8 mouse cellular contexts compared by ENCODE assay signal in genomic region chr10:127514111-127514698, GRCm38 (mm10). TPM values are rescaled to one million over a fixed set of nuclear protein-coding genes. Genes with fewer than 3 reads are reported as not detected.
DNase-seq lines count a peak whose midpoint lies in the region; ATAC-seq and TF ChIP-seq lines count a peak whose summit lies in the region.
"Had no signal": no experiment of that assay in that cellular context is flagged by ENCODE, and none has a peak within 500 bp of the region (broad histone marks: within the 10 kb centered on the region; RNA-seq: fewer than 3 reads in every experiment).

No protein-coding gene starts in this region.

- H3K4me1 ChIP-seq in lung, embryonic 14.5 days (ENCODE audit: insufficient read depth): peaks cover 14% of the 10 kb centered on the region
- H3K4me1 ChIP-seq in forebrain, embryonic 15.5 days: peaks cover 55% of the 10 kb centered on the region
- H3K4me1 ChIP-seq in limb, embryonic 13.5 days: peaks cover 78% of the 10 kb centered on the region
- H3K4me1 ChIP-seq in stomach, embryonic 15.5 days: peaks cover 73% of the 10 kb centered on the region

- H3K9ac ChIP-seq in lung, embryonic 14.5 days: no peak overlapping the region
- no peak overlapping the region for H3K9ac ChIP-seq in forebrain, embryonic 15.5 days (replicated peaks)
- no peak overlapping the region for H3K9ac ChIP-seq in limb, embryonic 13.5 days
- H3K9ac ChIP-seq in stomach, embryonic 15.5 days: no peak overlapping the region

- no peak for ATAC-seq in lung, embryonic 14.5 days (ENCODE audit: insufficient read depth)
- no peak for ATAC-seq in forebrain, embryonic 15.5 days (replicated peaks)
- ATAC-seq in limb, embryonic 13.5 days (ENCODE audit: low FRiP score, low read depth): no peak
- no peak for ATAC-seq in stomach, embryonic 15.5 days (ENCODE audit: insufficient read depth, low FRiP score, low read depth)

- H3K27ac ChIP-seq in lung, embryonic 14.5 days (ENCODE audit: low read depth): no peak overlapping the region
- no peak overlapping the region for H3K27ac ChIP-seq in forebrain, embryonic 15.5 days (replicated peaks)
- no peak overlapping the region; the same call in 1 of the 2 replicates for H3K27ac ChIP-seq in limb, embryonic 13.5 days
- peak overlapping the region; percentile 2; the same call in 1 of the 2 replicates for H3K27ac ChIP-seq in stomach, embryonic 15.5 days

- WGBS in lung, embryonic 14.5 days: 17% methylated on average over 13 of the region's 13 CpGs
- 12% methylated on average over 13 of the region's 13 CpGs for WGBS in forebrain, embryonic 15.5 days
- 14% methylated on average over 13 of the region's 13 CpGs for WGBS in limb, embryonic 13.5 days
- 19% methylated on average over 13 of the region's 13 CpGs for WGBS in stomach, embryonic 15.5 days

- H3K4me2 ChIP-seq in lung, embryonic 14.5 days: peak overlapping the region; percentile 84
- H3K4me2 ChIP-seq in forebrain, embryonic 15.5 days (replicated peaks): peak overlapping the region; percentile 95
- peak overlapping the region; percentile 84 for H3K4me2 ChIP-seq in limb, embryonic 13.5 days (replicated peaks)
- peak overlapping the region; percentile 94 for H3K4me2 ChIP-seq in stomach, embryonic 15.5 days

- H3K9me3 ChIP-seq in lung, embryonic 14.5 days (ENCODE audit: low read depth, low read length): no peaks in the 10 kb centered on the region
- H3K9me3 ChIP-seq in forebrain, embryonic 15.5 days: no peaks in the 10 kb centered on the region
- H3K9me3 ChIP-seq in limb, embryonic 13.5 days: no peaks in the 10 kb centered on the region
- no peaks in the 10 kb centered on the region for H3K9me3 ChIP-seq in stomach, embryonic 15.5 days

- DNase-seq in lung, embryonic 14.5 days: no peak
- DNase-seq in lung, postnatal 25 days (ENCODE audit: low spot score): no peak
- DNase-seq in cerebellum, adult 9-10 months: no peak
- DNase-seq in ovary, postnatal 36 days (ENCODE audit: low spot score): no peak
- DNase-seq: kidney, adult 9 months had no signal

- H3K4me3 ChIP-seq in lung, embryonic 14.5 days (ENCODE audit: low read depth, low read length): no peak overlapping the region
- no peak overlapping the region for H3K4me3 ChIP-seq in forebrain, embryonic 15.5 days
- H3K4me3 ChIP-seq in limb, embryonic 13.5 days: no peak overlapping the region
- H3K4me3 ChIP-seq in stomach, embryonic 15.5 days (replicated peaks): peak overlapping the region; percentile 14; the same call in 1 of the 2 replicates

- H3K36me3 ChIP-seq in lung, embryonic 14.5 days (ENCODE audit: insufficient read depth): peaks cover 21% of the 10 kb centered on the region
- H3K36me3 ChIP-seq in forebrain, embryonic 15.5 days: peaks cover 11% of the 10 kb centered on the region
- H3K36me3 ChIP-seq in limb, embryonic 13.5 days: peaks cover 22% of the 10 kb centered on the region
- H3K36me3 ChIP-seq in stomach, embryonic 15.5 days: peaks cover 12% of the 10 kb centered on the region

- peaks cover 69% of the 10 kb centered on the region for H3K27me3 ChIP-seq in lung, embryonic 14.5 days (ENCODE audit: insufficient read depth, low read length)
- peaks cover 15% of the 10 kb centered on the region; the same call in 1 of the 2 replicates for H3K27me3 ChIP-seq in forebrain, embryonic 15.5 days
- H3K27me3 ChIP-seq in limb, embryonic 13.5 days: peaks cover 88% of the 10 kb centered on the region
- peaks cover 50% of the 10 kb centered on the region for H3K27me3 ChIP-seq in stomach, embryonic 15.5 days (replicated peaks)

- TF ChIP-seq CTCF in lung, embryonic 14.5 days (IDR thresholded peaks at IDR 0.05; ENCODE audit: low read depth): no peak

RNA-seq across cellular contexts. Expression of gene Ndufa4l2, which starts 0.6 kb away (rescaled TPM):
- 36.4 and 44.9 TPM in 2 replicates for polyA plus RNA-seq in lung, embryonic 14.5 days (2014; fragmentation: Nextera tagmentation; extraction: Ambion mirVana)
- polyA plus RNA-seq in forebrain, embryonic 15.5 days (2015; fragmentation: Nextera tagmentation; extraction: Ambion mirVana): 17.1 and 18.0 TPM in 2 replicates
- 8.7 and 10.1 TPM in 2 replicates for polyA plus RNA-seq in limb, embryonic 13.5 days (2015; fragmentation: Nextera tagmentation; extraction: Ambion mirVana)
- polyA plus RNA-seq in stomach, embryonic 15.5 days (2015; fragmentation: Nextera tagmentation; extraction: Ambion mirVana): 92.8 and 117 TPM in 2 replicates

RNA-seq across cellular contexts. Expression of gene Shmt2, which starts 8.0 kb away (rescaled TPM):
- 99.6 and 101 TPM in 2 replicates for polyA plus RNA-seq in lung, embryonic 14.5 days (2014; fragmentation: Nextera tagmentation; extraction: Ambion mirVana)
- polyA plus RNA-seq in forebrain, embryonic 15.5 days (2015; fragmentation: Nextera tagmentation; extraction: Ambion mirVana): 75.2 and 78.5 TPM in 2 replicates
- 97.4 and 98.1 TPM in 2 replicates for polyA plus RNA-seq in limb, embryonic 13.5 days (2015; fragmentation: Nextera tagmentation; extraction: Ambion mirVana)
- 142 and 144 TPM in 2 replicates for polyA plus RNA-seq in stomach, embryonic 15.5 days (2015; fragmentation: Nextera tagmentation; extraction: Ambion mirVana)

RNA-seq across cellular contexts. Expression of gene Stac3, which starts 12.7 kb away (rescaled TPM):
- 0.12 TPM in 1 of 2 replicates, not detected in the other for polyA plus RNA-seq in lung, embryonic 14.5 days (2014; fragmentation: Nextera tagmentation; extraction: Ambion mirVana)
- polyA plus RNA-seq in forebrain, embryonic 15.5 days (2015; fragmentation: Nextera tagmentation; extraction: Ambion mirVana): 1.5 and 1.6 TPM in 2 replicates
- polyA plus RNA-seq in limb, embryonic 13.5 days (2015; fragmentation: Nextera tagmentation; extraction: Ambion mirVana): 20.8 and 20.9 TPM in 2 replicates
- 0.92 and 1.7 TPM in 2 replicates for polyA plus RNA-seq in stomach, embryonic 15.5 days (2015; fragmentation: Nextera tagmentation; extraction: Ambion mirVana)

RNA-seq across cellular contexts. Expression of gene Nxph4, which starts 20.2 kb away (rescaled TPM):
- 0.14 and 0.22 TPM in 2 replicates for polyA plus RNA-seq in lung, embryonic 14.5 days (2014; fragmentation: Nextera tagmentation; extraction: Ambion mirVana)
- 38.9 and 40.2 TPM in 2 replicates for polyA plus RNA-seq in forebrain, embryonic 15.5 days (2015; fragmentation: Nextera tagmentation; extraction: Ambion mirVana)
- 10.7 and 12.5 TPM in 2 replicates for polyA plus RNA-seq in limb, embryonic 13.5 days (2015; fragmentation: Nextera tagmentation; extraction: Ambion mirVana)
- polyA plus RNA-seq in stomach, embryonic 15.5 days (2015; fragmentation: Nextera tagmentation; extraction: Ambion mirVana): 5.0 and 5.4 TPM in 2 replicates
